Mouse (Mus musculus) cerebral cortex, adult 2 months (tissue): ENCODE measurements around the gene Stpg1.

Experiments used
- WGBS: fragments of 180-500 bp; shearing (Covaris S2); methylation state at CpG from one replicate; pipeline ENCODE4 v1.1.7; 2018; 5-methylcytosine and 5-hydroxymethylcytosine counted together

Stpg1 gene

DNA sequence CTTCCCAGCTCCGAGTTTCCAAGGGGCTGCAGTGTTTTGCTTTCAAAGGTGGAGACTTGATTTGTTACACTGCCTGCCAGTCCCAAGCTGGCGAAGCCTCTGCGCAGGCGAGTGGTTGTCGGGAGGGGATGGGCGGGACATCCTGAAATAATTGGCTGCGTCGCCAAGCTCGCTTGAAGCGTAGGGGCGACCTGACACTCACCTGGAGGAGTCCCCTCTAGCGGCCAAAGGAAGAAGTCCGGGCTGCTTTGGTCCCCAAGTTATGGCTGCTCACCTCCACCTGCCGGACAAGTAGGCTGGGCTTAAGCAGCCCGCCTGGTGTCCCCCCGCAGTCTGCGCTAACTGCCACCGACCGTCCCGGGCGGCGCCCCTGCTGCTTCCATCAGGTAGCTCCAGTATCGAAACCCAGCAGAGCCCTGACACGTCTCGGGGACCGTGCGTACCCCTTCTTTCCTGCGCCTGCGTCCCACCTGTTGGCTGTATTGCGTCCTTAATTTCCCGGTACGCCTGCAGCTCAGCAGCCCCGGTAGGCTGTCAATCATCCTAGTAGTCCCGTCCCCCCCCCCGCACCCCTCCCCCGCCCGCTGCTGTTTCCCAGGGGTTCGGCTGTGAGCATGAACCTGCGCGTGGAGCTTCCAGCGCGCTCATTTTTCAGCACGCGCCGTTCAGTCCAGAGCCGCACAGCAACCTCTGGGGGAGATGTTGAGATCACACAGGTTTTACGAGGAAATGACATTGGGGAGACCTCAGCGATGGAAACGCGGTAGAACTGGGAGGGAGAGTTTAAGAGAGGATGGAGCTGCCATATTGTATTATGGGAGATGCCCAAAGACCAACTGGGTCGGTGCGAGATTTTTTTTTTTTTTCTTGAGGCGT, at the start of gene Stpg1, which contains the start of gene Nipal3:
Gene Stpg1 (plus strand): TSS at position 270 of the 876 bp plus-strand sequence.
Gene Nipal3 (minus strand): TSS at position 518 of the 876 bp plus-strand sequence.
- WGBS: under 1% methylated on average over 53 of the region's 53 CpGs

DNA sequence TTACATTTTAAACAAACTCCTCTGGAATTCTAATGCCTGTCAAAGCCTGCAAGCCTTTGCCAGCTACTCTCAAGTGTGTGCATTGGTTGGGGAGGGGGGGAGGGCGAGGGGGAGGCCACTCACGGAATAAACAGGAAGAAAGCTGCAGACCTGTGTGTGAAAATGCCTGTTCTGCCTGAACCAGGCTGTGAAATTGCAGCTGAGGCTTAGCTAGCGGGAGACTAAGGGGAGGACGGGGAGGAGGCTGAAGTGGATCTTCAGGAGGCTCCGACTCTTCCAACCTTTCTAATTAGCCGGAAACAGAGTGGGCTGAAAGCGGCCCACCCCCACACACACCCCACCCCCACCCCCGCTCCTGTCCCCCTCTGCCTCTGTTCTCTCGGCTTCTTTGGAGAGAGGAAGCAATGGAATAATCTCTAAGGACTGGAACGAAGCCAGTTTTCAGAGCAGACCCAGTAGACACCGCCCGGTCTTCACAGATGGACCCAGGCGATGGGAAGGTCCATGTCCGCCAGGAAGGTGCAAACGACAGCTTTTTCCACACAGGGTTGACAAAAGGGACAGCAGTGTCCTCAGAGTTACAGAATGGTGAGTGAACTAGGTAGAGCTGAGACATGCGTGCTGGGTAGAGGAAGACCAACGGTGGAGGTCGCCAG, 43.1 kb upstream of the Stpg1 start:
- 50% methylated on average over 18 of the region's 18 CpGs for WGBS

DNA sequence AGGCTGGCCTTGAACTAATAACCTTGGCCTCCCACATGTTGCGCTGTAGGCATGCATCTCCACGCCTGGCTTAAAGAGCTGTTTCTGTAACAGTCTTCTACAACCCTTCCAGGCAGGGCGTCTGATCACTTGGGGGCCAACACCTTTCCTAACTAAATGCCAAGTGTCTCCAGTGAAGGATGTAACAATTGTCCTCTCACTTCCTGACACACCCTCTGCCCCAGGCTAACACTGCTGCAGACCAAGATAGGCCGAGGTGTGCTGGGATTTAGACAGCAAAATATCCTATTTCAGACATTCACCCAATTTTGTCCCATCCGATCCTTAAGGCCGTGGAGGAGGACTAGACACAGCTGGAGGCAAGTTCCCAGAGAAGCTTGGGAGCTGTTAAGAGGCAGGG, 41.4 kb upstream of the Stpg1 start:
- 79% methylated on average over 6 of the region's 6 CpGs for WGBS

GRCm38 (mm10) chr4:135453572-135453971, 41.0 kb upstream of the Stpg1 start:
- 75% methylated on average over 12 of the region's 12 CpGs for WGBS

DNA sequence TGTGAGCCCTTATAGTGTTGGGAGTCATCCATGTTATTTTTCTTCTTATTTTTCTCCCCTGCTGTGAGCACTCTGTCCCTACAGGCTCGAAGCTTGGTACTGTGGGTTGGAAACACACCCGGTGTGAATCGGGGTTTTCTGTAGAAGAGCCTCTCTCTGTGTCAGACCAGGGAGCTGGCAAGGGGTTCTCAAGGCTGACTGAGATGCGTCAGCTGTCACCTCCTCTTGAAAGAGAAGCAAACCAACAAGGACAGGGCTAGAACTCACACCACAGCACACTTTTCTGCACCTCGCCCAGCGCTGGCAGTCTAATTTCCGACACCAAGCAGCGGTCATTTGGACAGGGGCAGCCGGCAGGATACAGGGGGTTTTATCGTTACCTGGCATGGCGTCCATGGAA, 31.2 kb upstream of the Stpg1 start:
- WGBS: 92% methylated on average over 11 of the region's 11 CpGs

DNA sequence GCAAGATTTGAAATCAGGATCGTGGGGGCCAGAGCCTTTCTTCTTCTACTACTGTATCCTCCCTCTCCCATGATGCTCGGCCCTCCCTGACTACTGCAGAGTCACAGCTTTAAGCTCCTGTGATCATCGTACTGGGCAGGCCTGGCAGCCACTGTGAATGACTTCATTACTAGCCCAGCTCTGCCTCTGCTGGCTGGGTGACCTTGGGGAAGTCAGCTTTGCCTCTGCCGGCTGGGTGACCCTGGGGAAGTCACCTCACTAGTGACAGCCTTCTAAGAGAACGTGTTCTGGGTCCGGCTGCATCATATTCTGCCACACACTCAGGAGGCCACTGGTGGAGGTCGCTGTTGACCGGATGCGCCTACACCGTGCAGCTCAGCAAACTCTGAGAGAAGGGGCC, 16.7 kb upstream of the Stpg1 start:
- 89% methylated on average over 10 of the region's 10 CpGs for WGBS

- 78% methylated on average over 9 of the region's 9 CpGs for WGBS
These were observed 14.2 kb upstream of the Stpg1 start for GRCm38 (mm10) chr4:135480370-135480769.

DNA sequence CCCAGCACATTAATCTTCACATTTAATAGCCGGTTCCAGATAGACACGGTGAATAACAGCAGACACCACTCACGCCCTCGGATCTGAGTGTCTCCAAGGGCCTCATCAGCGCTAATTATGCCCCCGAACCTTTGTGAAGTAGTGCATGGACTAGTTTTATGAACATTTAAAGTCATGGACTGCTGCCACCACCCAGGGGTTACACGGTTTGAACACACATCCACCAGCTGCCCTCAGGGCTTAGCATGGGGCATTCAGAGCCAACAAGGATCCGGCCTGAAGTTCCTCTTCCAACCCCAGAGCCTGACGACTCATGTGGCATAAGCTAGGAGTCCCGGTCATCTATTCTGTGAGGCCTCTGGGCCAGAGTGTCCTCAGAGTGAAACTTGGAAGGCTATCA, 9.5 kb upstream of the Stpg1 start:
- WGBS: 90% methylated on average over 10 of the region's 10 CpGs

DNA sequence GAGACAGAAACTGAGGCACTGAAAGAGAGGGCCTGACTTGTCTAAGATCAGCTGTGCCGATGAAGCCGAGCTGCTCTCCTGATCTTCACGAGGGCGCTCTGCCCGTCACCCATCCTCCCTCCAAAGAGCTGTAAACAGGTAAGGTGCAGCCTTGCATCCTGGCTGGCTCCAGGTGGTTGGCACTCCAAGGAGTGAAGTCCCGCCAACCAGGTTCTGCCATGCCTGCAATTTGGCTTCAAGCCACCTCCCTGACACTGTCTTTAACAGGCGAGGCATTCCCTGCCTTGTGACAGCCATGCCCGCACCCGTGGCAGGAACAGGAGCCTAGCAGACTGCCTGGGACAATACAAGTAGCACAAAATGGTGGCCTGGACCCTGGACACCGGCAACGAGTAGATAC, 8.2 kb upstream of the Stpg1 start:
- WGBS: 87% methylated on average over 11 of the region's 11 CpGs

DNA sequence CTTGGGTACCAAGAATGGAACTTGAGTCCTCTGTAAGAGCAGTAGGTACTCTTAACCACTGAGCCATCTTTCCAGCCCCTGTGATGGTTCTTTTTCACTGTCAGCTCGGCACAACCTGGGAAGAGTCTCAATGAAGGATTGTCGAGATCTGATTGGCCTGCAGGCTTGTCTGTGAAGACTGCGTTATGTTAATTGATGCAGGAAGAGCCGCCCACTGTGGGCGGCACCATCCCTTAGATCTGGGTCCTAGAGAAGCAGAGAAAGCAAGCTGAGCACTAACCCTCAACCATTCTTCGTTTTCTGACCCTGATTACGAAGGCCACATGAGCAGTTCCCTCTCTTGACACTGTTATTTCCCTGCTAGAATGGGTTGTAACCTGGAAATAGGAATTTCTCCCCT, 5.3 kb upstream of the Stpg1 start:
- WGBS: 95% methylated on average over 7 of the region's 7 CpGs

- 19% methylated on average over 4 of the region's 4 CpGs for WGBS
These were observed 1.3 kb upstream of the Stpg1 start for GRCm38 (mm10) chr4:135493271-135493670.

GRCm38 (mm10) chr4:135493691-135494520, 684 bp upstream of the Stpg1 start:
- under 1% methylated on average over 33 of the region's 33 CpGs for WGBS

DNA sequence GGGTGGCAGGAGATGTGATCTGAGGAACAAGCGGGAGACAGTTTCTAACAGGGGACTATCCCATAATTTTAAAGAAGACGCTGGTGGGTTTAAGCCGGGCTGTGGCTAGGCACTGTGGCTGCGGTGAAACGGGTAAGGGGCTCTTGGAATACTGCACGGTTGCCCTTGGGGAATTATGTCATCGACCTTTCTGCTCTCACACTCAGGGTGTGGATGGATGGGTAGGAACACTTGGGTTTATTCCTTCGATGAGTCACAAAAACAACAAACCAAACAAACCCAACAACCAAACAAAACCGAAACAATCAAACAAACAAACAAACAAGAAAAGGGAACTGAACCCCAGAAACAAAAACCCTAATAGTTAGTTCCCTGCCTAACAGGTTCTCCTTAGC, 804 bp downstream of the Stpg1 start:
- WGBS: 13% methylated on average over 9 of the region's 9 CpGs

DNA sequence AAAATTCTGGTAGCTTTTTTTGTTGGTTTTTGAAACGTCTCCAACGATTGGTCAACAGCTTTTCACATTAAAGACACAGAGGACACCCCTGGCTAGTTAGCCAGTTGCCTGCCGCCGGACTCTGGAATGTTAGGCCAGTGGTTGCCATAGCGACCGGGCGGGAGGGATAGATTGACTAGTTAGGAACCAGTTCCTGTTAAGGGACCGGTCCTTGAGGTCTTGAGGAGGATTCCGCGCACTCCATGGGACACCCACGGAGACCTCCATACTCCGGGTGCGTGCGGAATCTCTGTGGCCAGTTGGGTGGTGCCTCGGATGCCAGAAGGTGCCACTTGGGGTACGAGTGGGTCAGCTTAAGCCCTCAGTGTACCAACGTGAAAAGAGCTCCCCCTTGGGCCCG, 1.2 kb downstream of the Stpg1 start:
- WGBS: 34% methylated on average over 18 of the region's 18 CpGs

DNA sequence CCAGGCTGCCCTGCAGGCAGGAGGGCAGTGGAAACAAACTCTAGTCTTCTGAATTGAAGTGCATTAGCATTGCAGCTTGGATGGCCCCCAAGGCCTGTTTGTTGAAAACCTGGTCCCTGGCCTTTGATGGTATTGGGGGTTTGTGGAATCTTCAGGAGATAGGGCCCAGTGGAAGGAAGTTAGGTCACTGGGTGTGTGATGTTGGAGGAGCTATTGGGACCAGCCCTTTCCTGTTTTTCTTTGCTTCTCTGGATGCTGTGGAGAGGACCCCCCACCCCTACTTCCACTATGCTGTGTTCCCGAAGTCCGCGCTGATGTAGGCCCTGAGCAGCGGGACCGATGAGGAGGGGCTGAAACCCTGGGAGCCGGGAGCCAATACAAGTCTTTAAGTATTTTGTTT, 3.5 kb downstream of the Stpg1 start:
- 85% methylated on average over 6 of the region's 6 CpGs for WGBS

DNA sequence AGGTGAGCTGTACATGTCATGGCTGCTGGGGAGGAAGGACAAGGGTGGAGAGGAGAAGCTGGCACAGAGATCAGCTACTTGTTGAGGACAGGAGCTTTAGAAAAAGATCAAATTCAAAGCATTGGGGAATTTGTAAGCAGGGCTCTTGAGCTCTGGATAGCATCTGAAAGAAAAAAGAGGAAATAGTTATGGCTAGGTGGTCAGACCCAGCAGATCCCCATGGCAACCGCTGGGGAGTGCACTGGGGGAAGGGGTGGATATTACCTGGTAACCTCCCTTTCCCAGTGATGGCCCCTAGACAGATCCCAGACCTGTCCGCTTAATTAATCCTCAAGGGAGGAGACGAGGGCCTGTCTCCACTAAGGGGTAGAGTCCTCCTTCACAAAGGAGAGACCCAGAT, 5.2 kb downstream of the Stpg1 start:
- 82% methylated on average over 3 of the region's 3 CpGs for WGBS

GRCm38 (mm10) chr4:135501587-135501986, 7.0 kb downstream of the Stpg1 start:
- WGBS: 63% methylated on average over 4 of the region's 4 CpGs

DNA sequence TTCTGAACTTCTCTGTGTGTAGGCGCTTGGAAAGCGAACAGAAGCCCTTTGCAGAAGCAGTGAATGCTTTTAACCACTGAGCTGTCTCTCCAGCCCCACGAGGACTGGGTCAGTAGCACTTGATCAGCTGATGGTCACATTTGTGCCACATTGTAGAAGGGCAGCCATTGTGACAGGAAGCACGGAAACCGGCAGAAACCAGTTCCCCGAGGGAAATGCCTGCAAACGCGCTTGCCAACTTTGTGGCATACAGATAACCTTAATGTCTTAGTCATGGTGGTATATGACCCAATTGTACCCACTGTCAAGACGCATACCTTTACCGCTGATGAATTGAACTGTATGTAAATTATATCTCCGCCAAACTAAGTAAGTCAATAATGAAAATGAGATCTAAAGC, 11.2 kb downstream of the Stpg1 start:
- 68% methylated on average over 11 of the region's 11 CpGs for WGBS

DNA sequence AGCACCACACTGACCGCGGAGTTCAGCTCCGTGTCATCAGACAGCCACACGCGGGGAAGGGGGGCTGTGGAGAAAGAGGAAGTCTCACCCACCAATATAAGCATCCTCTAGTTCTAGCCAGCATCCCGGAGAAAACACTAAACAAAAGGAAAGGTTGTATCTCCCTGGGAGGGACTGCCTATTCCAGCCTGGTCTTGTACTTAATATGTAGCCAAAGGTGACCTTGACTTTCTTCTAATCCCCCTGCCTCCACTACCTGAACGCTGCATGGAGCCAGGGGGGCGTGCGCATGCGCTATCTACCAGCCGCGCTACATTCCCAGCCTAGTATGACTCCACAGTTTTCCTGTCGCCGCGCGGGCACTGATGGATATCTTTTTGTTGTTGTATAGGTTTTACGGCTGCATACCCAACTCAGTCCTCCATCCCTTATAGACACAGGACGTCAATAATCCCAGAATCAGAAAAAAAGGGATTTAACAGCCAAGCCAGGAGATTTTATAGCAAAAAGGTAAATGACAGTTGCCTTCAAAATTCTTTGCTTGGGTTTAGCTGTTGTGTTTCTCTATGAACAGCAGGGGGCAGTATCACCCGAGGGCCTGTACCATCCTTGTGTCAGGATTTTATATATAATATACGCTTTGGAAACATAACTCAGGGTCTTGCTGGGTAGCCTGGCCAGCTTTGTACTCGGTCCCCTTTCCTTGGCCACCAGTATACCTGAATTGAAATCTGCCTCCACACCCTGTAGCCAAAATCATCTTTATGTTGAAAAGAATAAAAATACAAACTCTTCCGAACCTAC, 13.2 kb downstream of the Stpg1 start:
- WGBS: 10% methylated on average over 22 of the region's 22 CpGs

DNA sequence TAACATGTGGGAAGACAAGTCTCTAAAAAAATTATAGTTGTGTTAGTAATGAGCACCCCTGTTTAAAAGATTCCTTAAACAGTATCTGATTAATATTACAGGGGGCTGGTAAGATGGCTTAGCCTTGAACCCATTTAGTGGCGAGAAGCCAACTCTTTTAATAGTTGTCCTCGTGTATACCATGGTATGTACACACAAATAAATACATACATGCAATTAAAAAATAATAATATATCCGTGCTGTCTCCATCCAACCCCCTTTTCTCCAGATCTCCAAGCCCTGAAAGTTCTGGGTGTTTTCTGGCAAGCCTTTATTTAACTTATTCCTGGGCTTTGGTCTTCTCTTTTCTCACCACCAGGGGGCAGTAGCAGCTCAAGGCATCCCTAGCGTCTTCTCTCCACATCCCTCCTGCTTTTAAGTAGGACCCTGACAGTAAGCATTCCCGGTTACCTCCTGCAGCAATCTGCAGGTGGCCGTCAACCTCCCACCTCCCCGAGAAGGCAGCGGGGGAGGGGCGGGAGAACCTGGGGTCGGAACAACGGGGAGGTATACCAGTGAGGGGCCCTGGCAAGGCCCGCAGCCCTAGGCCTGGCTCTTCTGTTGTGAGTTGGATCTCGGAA, 13.9 kb downstream of the Stpg1 start:
- 13% methylated on average over 13 of the region's 13 CpGs for WGBS

- WGBS: 84% methylated on average over 12 of the region's 12 CpGs
These were observed 14.9 kb downstream of the Stpg1 start for GRCm38 (mm10) chr4:135509515-135509914.
